Mouse (Mus musculus) CH12F3 (cell line): Measurements from ENCODE around the gene Fgfr2.

Source experiments
- in situ Hi-C: fragments of 300-500 bp; cut with MboI; formaldehyde crosslinking; loops from 2 replicates; pipeline ENCODE4 v1.14.3; 2020; ENCODE audit warnings: low sequenced_read_pairs

Fgfr2 gene

DNA sequence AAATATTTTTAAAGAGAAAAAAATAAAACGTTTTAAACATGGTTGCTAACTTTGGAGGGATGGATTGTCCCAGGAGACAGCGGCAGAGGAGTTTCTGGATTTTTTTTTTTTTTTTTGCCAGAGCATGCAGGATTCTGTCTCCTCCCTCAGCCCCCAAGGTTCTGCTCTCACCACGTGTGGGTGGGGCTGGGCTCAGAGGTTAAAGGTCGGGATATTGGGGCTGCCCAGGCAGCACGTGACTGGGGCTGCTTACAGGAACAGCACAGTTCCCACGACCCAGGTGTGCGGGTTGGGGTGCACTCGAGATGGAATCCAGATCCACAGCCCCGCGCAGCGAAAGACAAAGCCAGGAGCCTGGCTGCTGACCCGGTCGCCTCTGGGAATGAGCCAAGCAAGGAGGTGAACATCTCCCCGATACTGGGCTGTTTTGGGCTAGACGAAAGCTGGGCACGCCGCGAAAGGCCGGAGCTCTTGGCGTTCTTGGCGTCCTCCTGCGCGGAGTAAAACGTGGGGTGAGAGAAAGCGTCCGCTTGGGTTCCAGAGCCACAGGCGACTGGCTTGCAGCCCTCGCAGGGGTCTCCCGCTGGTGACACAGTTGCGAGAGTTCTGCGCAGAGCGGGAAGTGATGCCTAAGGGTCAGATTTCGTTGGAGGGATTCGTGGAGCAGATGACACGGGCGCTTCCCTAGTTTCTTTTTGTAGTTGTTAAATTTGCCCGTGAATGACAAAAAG, 1566.4 kb downstream of the Fgfr2 start:
- in situ Hi-C loops = no loop called here

GRCm38 (mm10) chr7:131556116-131556515, 1567.0 kb downstream of the Fgfr2 start:
- in situ Hi-C loops = no loop called here

DNA sequence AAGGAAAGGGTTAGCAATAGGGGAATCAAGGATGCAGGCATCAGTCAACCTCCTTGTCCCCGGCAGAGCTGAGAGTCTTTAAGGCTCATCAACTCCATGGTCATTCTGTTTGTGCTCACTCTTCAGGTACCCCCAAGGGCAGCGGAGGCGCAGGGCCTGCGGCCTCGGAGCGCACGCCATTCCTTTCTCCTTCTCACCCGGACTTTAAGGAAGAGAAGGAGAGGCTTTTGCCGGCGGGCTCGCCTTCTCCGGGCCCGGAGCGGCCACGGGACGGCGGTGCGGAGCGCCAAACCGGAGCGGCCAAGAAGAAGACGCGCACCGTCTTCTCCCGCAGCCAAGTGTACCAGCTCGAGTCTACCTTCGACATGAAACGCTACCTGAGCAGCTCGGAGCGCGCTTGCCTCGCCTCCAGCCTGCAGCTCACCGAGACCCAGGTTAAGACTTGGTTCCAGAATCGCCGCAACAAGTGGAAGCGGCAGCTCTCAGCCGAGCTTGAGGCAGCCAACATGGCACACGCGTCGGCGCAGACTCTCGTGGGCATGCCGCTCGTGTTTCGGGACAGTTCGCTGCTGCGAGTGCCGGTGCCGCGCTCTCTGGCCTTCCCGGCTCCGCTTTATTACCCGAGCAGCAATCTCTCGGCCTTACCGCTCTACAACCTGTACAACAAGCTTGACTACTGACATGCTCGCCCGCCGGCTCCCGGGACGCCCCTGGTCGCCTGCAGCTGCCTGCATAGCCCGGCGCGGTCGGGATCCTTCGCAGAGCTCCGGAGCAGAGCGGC, 1567.7 kb downstream of the Fgfr2 start:
- in situ Hi-C loops = no loop called here

- in situ Hi-C loops = no loop called here
Measured at GRCm38 (mm10) chr7:131554341-131555180, 1568.6 kb downstream of the Fgfr2 start.

- in situ Hi-C loops = no loop called here
Measured at GRCm38 (mm10) chr7:131553771-131554175, 1569.4 kb downstream of the Fgfr2 start.

GRCm38 (mm10) chr7:131552781-131553180, 1570.4 kb downstream of the Fgfr2 start:
- in situ Hi-C loops = no loop called here

- in situ Hi-C loops = no loop called here
Measured at GRCm38 (mm10) chr7:131551931-131552741, 1571.0 kb downstream of the Fgfr2 start.

DNA sequence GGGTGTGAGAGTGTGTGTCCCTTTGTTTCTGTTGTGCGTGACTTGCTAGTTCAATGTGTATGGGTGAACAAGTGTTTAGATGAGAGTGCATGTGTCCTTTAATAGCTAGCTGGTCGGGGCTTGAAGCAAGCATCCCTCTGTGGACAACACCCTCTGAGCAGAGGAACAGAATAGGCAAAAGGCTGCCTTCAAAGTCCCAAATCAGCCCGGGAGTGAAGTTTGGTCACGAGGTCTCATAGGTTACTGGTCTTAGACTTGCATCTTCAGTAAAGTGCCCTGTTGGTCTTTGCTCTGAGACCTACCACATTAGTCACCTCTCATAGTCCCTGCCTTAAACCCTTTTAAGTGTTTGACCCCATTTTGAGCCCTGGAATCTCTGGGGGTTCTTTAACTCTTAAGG, 1571.7 kb downstream of the Fgfr2 start:
- in situ Hi-C loops = no loop called here

DNA sequence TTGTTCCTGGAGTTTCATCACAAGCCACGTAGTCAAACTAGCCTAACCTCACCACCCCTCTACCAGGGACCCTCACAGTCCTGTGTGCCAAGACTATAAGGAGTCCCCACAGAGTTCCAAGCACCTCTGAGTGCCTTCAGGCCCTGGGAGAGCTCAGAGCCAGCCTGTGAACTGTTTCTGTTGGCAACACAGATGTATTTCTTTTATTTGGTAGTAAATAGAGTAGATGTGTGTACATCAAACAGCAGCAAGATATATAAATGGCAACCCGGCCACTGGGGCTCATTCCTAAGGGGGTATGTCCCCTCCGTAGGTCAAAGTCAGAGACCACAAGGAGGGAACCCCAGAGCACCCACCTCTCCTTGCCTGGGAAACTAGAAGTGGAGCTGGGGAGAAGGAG, 1574.7 kb downstream of the Fgfr2 start, which contains the start of gene Hmx2:
Hmx2 (plus strand) TSS at position 301 of the 400 bp plus-strand sequence.
- in situ Hi-C loops = no loop called here

- in situ Hi-C loops = no loop called here
Measured at GRCm38 (mm10) chr7:131547481-131547880, 1575.7 kb downstream of the Fgfr2 start.

DNA sequence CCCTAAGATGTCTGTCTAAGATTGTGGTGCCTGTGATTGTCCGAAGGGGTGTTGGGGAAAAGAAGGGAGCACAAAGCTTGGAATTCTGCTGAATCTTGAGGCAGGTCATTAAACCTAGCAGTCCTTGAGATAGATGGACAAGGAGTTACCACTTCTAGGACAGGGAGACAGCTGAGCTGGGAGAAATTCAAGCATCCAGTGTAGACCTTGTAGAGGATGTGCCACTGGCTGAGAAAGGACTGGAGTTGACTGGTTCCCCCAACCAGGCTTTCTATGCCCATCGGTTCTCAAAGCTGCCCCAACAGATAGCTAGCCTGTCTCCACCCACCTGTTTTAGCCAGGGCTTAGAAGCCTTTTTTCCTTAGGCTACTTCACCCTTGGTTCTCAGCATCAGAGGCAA, 1576.7 kb downstream of the Fgfr2 start:
- in situ Hi-C loops = no loop called here

- in situ Hi-C loops = no loop called here
Measured at GRCm38 (mm10) chr7:131545701-131546385, 1577.3 kb downstream of the Fgfr2 start.

DNA sequence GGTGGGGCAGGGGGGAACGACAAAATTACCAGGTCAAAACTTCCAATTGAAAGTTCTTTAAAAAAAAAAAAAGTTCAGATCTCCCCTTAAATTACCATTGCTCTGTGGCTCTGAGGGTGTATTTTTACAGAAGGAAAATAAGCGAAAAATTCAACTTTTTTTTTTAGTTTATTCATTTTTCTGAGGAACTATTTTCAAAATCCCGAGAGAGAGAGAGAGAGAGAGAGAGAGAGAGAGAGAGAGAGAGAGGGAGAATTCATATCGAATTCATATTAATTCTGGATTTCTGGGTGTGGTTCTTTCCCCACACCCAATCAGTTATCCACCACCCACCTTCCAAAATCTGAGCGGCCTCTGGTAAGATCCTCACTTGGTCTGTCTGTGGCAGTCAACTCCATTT, 1578.3 kb downstream of the Fgfr2 start:
- in situ Hi-C loops = no loop called here

GRCm38 (mm10) chr7:131543623-131544481, 1579.3 kb downstream of the Fgfr2 start:
- in situ Hi-C loops = no loop called here

DNA sequence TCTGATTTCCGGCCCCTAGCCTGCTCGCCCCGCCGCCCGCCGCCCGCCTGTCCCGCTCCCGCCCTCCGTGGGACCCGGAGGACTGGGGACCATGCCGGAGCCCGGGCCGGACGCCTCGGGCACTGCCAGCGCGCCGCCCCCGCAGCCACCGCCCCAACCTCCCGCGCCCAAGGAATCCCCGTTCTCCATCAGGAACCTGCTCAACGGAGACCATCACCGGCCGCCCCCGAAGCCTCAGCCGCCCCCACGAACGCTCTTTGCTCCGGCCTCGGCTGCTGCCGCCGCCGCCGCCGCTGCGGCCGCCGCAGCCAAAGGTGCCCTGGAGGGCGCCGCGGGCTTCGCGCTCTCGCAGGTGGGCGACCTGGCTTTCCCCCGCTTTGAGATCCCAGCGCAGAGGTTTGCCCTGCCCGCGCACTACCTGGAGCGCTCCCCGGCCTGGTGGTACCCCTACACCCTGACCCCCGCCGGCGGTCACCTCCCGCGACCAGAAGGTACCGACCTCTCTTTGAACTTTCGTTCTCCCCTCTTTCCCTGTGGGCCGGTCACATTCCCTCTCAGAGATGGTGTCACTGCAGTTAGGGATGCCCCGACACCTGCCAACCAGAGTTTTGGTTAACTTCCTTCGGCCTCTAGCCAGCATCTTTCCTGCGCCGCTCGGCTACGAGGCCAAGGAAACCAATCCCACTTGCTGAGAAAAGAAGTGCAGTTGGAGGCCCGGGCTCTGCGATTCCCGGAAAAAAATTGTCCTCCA, 1580.1 kb downstream of the Fgfr2 start:
- in situ Hi-C loops = no loop called here

DNA sequence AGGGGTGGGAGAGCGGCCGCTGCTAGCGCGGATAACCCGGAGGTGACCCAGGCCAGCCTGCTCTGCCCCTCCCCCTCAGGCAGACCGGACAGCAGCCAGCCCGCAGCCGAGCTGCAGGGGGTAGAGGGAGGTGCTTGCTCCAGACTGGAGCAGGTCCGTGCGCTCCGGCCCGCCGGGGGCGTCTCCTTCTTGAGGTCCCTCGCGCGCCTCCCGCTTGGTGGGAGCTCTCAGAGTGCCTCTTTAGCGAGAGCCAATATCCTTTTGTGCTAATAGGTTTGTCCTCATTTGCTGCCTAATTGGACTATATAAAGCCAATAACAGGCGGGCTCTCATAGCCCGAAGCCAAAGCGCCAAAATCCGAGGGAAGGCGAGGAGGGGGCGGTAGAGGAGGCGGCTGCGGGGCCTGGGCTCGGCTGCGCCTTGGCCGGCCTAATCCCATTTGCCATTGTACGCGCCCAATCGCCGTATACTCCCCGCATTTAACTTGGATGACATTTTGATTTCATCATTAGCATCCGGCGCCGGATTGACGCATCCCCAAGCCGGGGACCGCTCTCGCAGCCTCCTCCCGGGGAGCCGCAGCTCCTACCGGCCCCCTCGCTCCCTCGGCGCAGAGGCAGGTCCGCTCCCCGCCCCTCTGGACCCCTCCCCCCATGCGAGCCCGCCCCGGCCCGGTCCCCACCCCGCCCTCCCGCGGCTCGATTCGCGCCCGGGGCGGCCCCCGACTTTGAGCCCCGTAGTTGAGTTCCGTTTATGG, 1580.9 kb downstream of the Fgfr2 start, which contains the start of gene Hmx3:
Hmx3 (plus strand) TSS at position 753 of the 757 bp plus-strand sequence.
- in situ Hi-C loops = no loop called here
